Mouse (Mus musculus) forebrain, embryonic 16.5 days (tissue): ENCODE measurements around the gene Scnn1g. TPM values are rescaled to one million over a fixed set of nuclear protein-coding genes. Genes with fewer than 3 reads are reported as not detected.
A peak's percentile ranks its signal among the peaks of the same experiment; 100 is the strongest.

ENCODE experiments used
- ATAC-seq: fragments of 200-750 bp; cut with Nextera tagmentation; 2 replicates; pipeline ENCODE4 v1.8.0; 2017; ENCODE audit warnings: mild to moderate bottlenecking, moderate library complexity
- H3K27ac ChIP-seq: fragments of 300-500 bp; sonication (generic); 2 replicates; pipeline ENCODE4 v1.5.1; 2014; ENCODE audit warnings: low read length, control low read depth
- H3K27me3 ChIP-seq: fragments of 300-500 bp; sonication (generic); replicated peaks from 2 replicates; pipeline ENCODE4 v1.6.1; 2014; ENCODE audit warnings: low read length; ENCODE audit not compliant: control insufficient read depth, insufficient read depth
- H3K36me3 ChIP-seq: fragments of 300-500 bp; sonication (generic); 2 replicates; pipeline ENCODE4 v1.6.1; 2014; ENCODE audit not compliant: control insufficient read depth, insufficient read depth
- H3K4me1 ChIP-seq: fragments of 300-500 bp; sonication (generic); replicated peaks from 2 replicates; pipeline ENCODE4 v1.6.1; 2014; ENCODE audit warnings: low read length; ENCODE audit not compliant: control insufficient read depth, insufficient read depth
- H3K4me2 ChIP-seq: fragments of 300-500 bp; sonication (generic); 2 replicates; pipeline ENCODE4 v1.6.1; 2014; ENCODE audit warnings: mild to moderate bottlenecking, low read length, control low read depth
- H3K4me3 ChIP-seq: fragments of 300-500 bp; sonication (generic); replicated peaks from 2 replicates; pipeline ENCODE4 v1.5.1; 2014; ENCODE audit warnings: mild to moderate bottlenecking, low read length, control low read depth
- H3K9ac ChIP-seq: fragments of 300-500 bp; sonication (generic); replicated peaks from 2 replicates; pipeline ENCODE4 v1.6.1; 2014; ENCODE audit warnings: low read depth, low read length, control low read depth
- H3K9me3 ChIP-seq: fragments of 300-500 bp; sonication (generic); 2 replicates; pipeline ENCODE4 v1.6.1; 2016; ENCODE audit warnings: low read length; ENCODE audit not compliant: control insufficient read depth
- WGBS: fragments of 180-500 bp; shearing (Covaris S2); extraction: QIAGEN DNeasy Blood & Tissue Kit; methylation state at CpG from one replicate; pipeline ENCODE4 v1.1.7; 2014; 5-methylcytosine and 5-hydroxymethylcytosine counted together
- polyA plus RNA-seq: library from polyadenylated mRNA; unstranded; fragments of >200 nt; fragmentation: Nextera tagmentation; extraction: Ambion mirVana; gene quantifications from 2 replicates; pipeline ENCODE4 v1.2.1, GENCODE M21; 2015

Scnn1g gene
- polyA plus RNA-seq, 1 experiment from 2014 or later: not detected

DNA sequence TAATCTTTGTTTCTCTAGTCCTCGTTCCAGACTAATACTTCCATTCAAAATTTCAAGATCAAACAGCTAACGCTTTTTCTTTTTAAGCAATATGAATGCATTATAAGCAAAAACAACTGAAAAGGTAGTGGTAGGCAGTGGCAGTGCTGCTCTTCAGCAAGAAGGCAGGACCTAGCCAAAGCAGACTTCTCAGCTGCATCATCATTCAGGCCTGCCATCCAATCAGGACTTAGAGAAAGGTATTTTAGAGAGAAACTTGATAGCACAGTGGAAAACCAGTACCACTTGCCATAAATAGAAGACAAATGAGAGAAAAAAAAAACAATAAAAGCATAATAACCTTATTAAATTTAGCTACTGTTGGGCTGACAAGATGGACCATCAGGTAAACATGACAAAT lies 29.2 kb upstream of the Scnn1g start:
- 80% methylated on average over 2 of the region's 2 CpGs for WGBS
- Histone ChIP-seq H3K9ac (no peak overlapping the region), H3K27ac (no peak overlapping the region), H3K27me3 (no peaks in the 10 kb centered on the region; the same call in 1 of the 2 replicates), H3K4me1 (peaks cover 35% of the 10 kb centered on the region), H3K4me3 (no peak overlapping the region), H3K9me3 (no peaks in the 10 kb centered on the region), H3K36me3 (no peaks in the 10 kb centered on the region), H3K4me2 (peak overlapping the region; percentile 90)
- no peak for ATAC-seq

DNA sequence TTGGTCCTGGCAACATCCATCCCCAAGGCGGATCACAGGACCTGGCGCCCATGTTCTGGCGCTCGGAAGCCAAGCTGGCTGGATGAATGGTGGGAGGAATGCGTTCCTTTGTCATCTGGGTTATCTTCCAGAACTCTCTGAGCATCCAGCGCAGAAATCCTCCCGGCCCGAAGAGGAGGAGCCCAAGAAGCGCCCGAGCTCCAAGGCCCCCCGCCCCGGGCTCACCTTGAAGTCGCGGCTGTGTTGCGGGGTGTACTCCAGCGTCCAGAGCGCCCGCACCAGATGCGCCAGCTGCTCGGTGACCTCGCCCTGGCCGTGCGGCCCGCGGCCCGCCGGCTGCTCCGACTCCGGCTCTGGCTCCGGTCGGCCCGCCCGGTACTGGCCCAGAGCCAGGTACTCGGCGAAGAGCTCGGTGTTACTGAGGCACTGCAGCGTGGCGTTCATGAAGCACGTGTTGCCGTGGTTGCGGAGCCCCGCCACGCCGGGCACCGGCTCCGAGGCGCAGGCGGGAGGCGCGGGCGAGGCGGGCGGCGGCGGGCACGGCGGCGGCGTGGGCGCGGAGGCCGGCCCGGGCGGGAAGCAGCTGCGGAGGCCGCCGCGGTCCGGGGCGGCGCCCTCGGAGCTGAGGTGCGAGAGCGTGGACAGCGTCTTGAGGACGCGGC lies 27.7 kb upstream of the Scnn1g start:
- WGBS: under 1% methylated on average over 75 of the region's 77 CpGs

DNA sequence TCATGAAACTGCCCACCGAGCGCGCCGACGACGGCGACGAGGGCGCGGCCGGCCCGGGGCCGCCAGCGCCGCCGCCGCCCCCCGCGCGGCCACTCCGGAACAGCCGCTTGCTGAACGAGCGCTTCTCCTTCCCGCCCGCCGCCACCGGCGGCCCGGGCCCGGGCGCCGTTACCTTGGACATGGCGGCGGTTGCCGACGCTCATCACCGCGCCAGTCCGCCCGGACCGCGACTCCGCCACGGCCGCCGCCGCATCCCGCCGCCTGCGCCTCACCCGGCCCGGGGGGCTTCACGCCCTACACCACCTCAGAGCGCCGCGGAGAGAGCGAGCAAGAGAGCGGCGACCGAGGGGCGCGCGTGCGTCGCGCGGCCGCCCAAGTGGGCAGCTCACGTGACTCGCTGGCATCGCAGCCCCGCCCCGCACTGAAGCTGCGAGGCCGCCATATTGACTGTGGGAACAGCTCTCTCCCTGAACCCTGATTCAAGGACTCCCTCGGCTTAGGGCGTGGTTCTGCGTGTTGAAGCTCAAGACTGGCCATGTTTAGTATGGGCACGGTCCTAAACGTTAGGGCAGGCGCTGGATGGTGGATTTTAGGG lies 27.1 kb upstream of the Scnn1g start, which contains the start of gene Usp31:
Gene Usp31, minus strand, starts transcription at position 181 of the 595 bp plus-strand sequence.
- Histone ChIP-seq H3K4me3 (peak within 1 kb of the TSS; percentile 67), H3K27ac (peak within 1 kb of the TSS; percentile 89), H3K4me1 (peaks cover 33% of the 10 kb centered on the region), H3K9me3 (no peaks in the 10 kb centered on the region), H3K9ac (peak within 1 kb of the TSS; percentile 82), H3K36me3 (no peaks in the 10 kb centered on the region), H3K4me2 (peak within 1 kb of the TSS; percentile 90), H3K27me3 (no peaks in the 10 kb centered on the region; the same call in 1 of the 2 replicates)
- peak; percentile 100 for ATAC-seq
- WGBS: under 1% methylated on average over 65 of the region's 82 CpGs

More for the DNA sequence above, 27.7 kb upstream of the Scnn1g start:
- Histone ChIP-seq H3K36me3 (no peaks in the 10 kb centered on the region), H3K4me3 (peak overlapping the region; percentile 67), H3K9me3 (no peaks in the 10 kb centered on the region), H3K27me3 (no peaks in the 10 kb centered on the region; the same call in 1 of the 2 replicates), H3K4me2 (peak overlapping the region; percentile 90), H3K9ac (peak overlapping the region; percentile 82), H3K4me1 (peaks cover 35% of the 10 kb centered on the region), H3K27ac (peak overlapping the region; percentile 89)
- ATAC-seq: peak; percentile 7

GRCm38 (mm10) chr7:121711171-121711570 lies 23.1 kb upstream of the Scnn1g start:
- Histone ChIP-seq H3K4me1 (peaks cover 2% of the 10 kb centered on the region), H3K27me3 (no peaks in the 10 kb centered on the region; the same call in 1 of the 2 replicates), H3K9ac (no peak overlapping the region), H3K9me3 (no peaks in the 10 kb centered on the region), H3K4me2 (no peak overlapping the region), H3K4me3 (no peak overlapping the region), H3K27ac (no peak overlapping the region), H3K36me3 (no peaks in the 10 kb centered on the region)
- WGBS: 26% methylated on average over 2 of the region's 2 CpGs
- no peak for ATAC-seq

DNA sequence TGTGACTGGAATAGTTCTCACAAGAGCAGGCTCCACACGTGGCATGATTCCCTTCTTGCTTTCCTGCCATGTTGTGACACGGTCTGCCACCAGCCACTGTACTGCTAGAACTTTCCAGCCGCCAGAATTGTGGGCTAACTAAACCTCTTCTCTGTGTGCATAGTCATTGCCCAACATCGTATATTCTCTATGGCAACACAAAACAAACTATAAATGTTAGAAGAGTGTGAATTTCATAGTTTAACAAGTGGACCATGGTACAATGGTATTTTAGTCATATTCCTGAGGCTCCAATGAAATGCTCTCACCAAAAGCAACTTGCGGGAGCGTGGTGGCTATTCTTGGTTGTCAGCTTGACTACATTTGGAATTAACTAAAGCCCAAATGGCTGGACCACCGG lies 17.2 kb upstream of the Scnn1g start:
- no peak overlapping the region for H3K4me2 ChIP-seq
- WGBS: 79% methylated on average over 7 of the region's 7 CpGs
- H3K9me3 ChIP-seq: no peaks in the 10 kb centered on the region
- ATAC-seq: no peak
- no peaks in the 10 kb centered on the region for H3K27me3 ChIP-seq
- no peak overlapping the region for H3K27ac ChIP-seq
- no peak overlapping the region for H3K4me3 ChIP-seq
- no peaks in the 10 kb centered on the region for H3K4me1 ChIP-seq
- no peaks in the 10 kb centered on the region for H3K36me3 ChIP-seq
- no peak overlapping the region for H3K9ac ChIP-seq

DNA sequence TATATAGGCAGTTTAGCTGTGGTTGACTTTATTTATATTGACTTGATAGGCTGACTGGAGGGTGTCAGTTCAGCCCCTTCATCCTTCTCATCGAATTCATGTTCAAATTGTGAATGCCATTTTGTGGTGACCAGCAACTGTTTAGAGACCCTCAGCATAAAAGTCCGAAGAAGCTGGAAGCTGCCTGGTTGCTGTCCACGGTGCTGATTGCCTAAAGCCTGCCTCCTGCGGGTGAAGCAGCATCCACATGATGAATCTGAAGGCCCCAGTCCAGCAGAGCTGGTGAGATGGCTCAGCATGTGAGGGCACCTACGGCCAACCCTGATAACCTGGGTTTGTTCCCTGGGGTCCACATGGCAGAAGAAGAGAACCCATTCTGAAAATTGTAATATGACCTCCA lies 4.1 kb upstream of the Scnn1g start:
- Histone ChIP-seq H3K4me3 (no peak overlapping the region), H3K9ac (no peak overlapping the region), H3K9me3 (no peaks in the 10 kb centered on the region), H3K27me3 (peaks cover 19% of the 10 kb centered on the region), H3K27ac (no peak overlapping the region), H3K4me1 (peaks cover 10% of the 10 kb centered on the region), H3K4me2 (no peak overlapping the region), H3K36me3 (no peaks in the 10 kb centered on the region)
- ATAC-seq: no peak
- WGBS: 22% methylated on average over 5 of the region's 5 CpGs

DNA sequence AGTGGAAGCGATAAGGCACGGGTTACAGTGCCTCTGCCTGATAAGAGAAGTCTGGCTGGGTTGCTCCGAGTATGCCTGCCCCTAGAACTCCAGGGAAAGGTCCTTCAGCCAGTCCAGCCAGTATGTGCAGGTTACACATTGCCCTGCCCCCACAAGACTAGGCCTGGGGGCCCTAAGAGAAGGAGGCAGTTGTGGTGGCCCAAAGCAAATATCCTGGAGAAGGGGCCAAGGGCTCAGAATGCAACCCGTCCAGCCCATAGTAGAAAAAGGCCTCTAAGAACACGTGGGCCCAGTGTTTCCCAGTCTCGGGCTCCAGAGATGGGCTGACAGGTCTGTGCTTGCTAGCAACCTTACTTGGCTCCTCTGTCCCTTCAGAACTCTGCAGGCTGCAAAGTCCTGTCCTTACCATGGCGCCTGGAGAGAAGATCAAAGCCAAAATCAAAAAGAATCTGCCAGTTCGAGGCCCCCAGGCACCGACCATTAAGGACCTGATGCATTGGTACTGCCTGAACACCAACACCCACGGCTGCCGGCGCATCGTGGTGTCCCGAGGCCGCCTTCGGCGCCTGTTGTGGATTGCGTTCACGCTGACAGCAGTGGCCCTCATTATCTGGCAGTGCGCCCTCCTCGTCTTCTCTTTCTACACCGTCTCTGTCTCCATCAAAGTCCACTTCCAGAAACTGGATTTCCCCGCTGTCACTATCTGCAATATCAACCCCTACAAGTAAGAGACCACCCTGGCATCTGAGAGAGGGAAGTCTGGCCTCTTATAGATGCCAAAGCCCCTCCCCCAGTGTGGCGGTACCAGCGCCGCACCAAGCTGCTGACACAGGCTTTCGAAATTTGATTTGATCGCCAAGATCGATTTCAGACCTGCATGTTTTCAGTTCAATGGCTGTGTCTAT lies 3.5 kb downstream of the Scnn1g start:
- H3K4me3 ChIP-seq: no peak overlapping the region
- ATAC-seq: no peak
- no peak overlapping the region for H3K27ac ChIP-seq
- H3K27me3 ChIP-seq: peaks cover 28% of the 10 kb centered on the region
- H3K9ac ChIP-seq: no peak overlapping the region
- peaks cover 10% of the 10 kb centered on the region for H3K4me1 ChIP-seq
- H3K9me3 ChIP-seq: no peaks in the 10 kb centered on the region
- H3K36me3 ChIP-seq: no peaks in the 10 kb centered on the region
- no peak overlapping the region for H3K4me2 ChIP-seq
- whole genome bisulfite sequencing: 75% methylated on average over 29 of the region's 29 CpGs

DNA sequence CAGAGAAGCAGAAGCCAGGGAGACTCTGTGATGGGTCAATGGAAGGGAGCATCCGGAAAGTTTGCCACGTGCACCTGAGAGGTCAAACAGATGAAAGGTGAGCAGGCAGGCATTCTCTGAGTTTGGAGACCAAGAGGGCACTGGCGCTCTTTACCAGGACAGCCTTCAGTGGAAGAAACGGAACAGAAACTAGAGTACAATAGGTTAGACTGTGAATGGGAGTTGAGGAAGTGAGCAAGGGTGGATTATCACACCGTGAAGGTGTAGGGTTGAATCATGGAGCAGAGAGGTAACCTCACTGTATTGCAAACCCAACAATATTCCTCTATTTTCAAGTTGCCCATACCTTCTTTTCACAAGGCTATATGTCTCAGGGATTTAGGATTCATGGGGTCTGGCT lies 16.0 kb downstream of the Scnn1g start:
- Histone ChIP-seq H3K4me2 (no peak overlapping the region), H3K9me3 (no peaks in the 10 kb centered on the region), H3K9ac (no peak overlapping the region), H3K27ac (no peak overlapping the region), H3K36me3 (no peaks in the 10 kb centered on the region), H3K27me3 (no peaks in the 10 kb centered on the region), H3K4me1 (no peaks in the 10 kb centered on the region), H3K4me3 (no peak overlapping the region)
- WGBS: 85% methylated on average over 5 of the region's 5 CpGs
- no peak for ATAC-seq

DNA sequence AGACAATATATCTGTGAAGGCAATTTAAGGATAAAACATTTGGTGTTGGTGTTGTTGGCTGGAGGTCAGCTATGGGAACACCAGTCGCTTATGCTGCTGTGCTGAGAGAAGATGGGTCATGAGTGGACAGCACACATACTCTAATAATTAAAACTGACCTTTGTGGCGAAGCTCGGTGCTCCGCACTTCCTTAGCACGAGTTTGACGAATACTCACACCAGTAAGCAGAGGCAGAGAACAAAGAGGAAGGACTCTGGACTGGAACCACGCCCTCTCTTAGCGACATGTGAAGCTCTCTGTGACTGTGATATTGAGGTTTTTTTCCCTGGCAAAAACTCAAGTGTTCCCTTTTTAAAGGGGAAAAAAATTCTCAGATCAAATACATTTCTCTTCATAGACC lies 20.5 kb downstream of the Scnn1g start:
- no peaks in the 10 kb centered on the region for H3K9me3 ChIP-seq
- H3K9ac ChIP-seq: no peak overlapping the region
- no peaks in the 10 kb centered on the region for H3K36me3 ChIP-seq
- no peak for ATAC-seq
- no peak overlapping the region for H3K4me2 ChIP-seq
- no peaks in the 10 kb centered on the region for H3K4me1 ChIP-seq
- no peak overlapping the region for H3K4me3 ChIP-seq
- H3K27ac ChIP-seq: no peak overlapping the region
- 74% methylated on average over 8 of the region's 8 CpGs for WGBS
- H3K27me3 ChIP-seq: no peaks in the 10 kb centered on the region
